Mouse (Mus musculus): ENCODE results near the gene Rprml. TPM values are rescaled to one million over a fixed set of nuclear protein-coding genes. Genes with fewer than 3 reads are reported as not detected.
A peak's percentile ranks its signal among the peaks of the same experiment; 100 is the strongest.

Rprml gene
- polyA plus RNA-seq, 1 experiment, result 0.09 TPM

- no peaks in the 10 kb centered on the region for H3K4me1 ChIP-seq (replicated peaks; ENCODE audit: control insufficient read depth, insufficient read depth, low read length)
- H3K27ac ChIP-seq (ENCODE audit: control insufficient read depth, insufficient read depth, low read length), result peak within 1 kb of the TSS; percentile 80
- peak within 1 kb of the TSS; percentile 64 for H3K4me3 ChIP-seq (ENCODE audit: control insufficient read depth, insufficient read depth, low read length)
- no peaks in the 10 kb centered on the region for H3K36me3 ChIP-seq (ENCODE audit: control insufficient read depth, insufficient read depth, low read length)
- WGBS, result under 1% methylated on average over 57 of the region's 57 CpGs
- no peaks in the 10 kb centered on the region for H3K27me3 ChIP-seq (ENCODE audit: control insufficient read depth, insufficient read depth, low read length)
- peak; percentile 91 for DNase-seq
- TF ChIP-seq CTCF (IDR thresholded peaks at IDR 0.05; ENCODE audit: borderline replicate concordance, control insufficient read depth, extremely low read depth, insufficient read depth, low read length, poor library complexity), result 0 out of 2 replicates have a peak, but pooled peaks have one; percentile 21
- TF ChIP-seq POLR2A (IDR thresholded peaks at IDR 0.05; ENCODE audit: control insufficient read depth, extremely low read depth, insufficient read depth, low read length, poor library complexity), result peak; percentile 61
Measured at GRCm38 (mm10) chr11:103697565-103698176, 48.3 kb downstream of the Rprml start, which contains the start of gene Gosr2. TSS of gene Gosr2 (minus strand) at chr11:103697898.

- H3K4me3 ChIP-seq (ENCODE audit: control insufficient read depth, insufficient read depth, low read length), result no peak overlapping the region
- H3K27me3 ChIP-seq (ENCODE audit: control insufficient read depth, insufficient read depth, low read length), result no peaks in the 10 kb centered on the region
- no peaks in the 10 kb centered on the region for H3K4me1 ChIP-seq (replicated peaks; ENCODE audit: control insufficient read depth, insufficient read depth, low read length)
- DNase-seq, result no peak
- H3K27ac ChIP-seq (ENCODE audit: control insufficient read depth, insufficient read depth, low read length), result no peak overlapping the region
- no peaks in the 10 kb centered on the region for H3K36me3 ChIP-seq (ENCODE audit: control insufficient read depth, insufficient read depth, low read length)
- no peak for TF ChIP-seq CTCF (IDR thresholded peaks at IDR 0.05; ENCODE audit: borderline replicate concordance, control insufficient read depth, extremely low read depth, insufficient read depth, low read length, poor library complexity)
- TF ChIP-seq POLR2A (IDR thresholded peaks at IDR 0.05; ENCODE audit: control insufficient read depth, extremely low read depth, insufficient read depth, low read length, poor library complexity), result no peak
- 91% methylated on average over 2 of the region's 2 CpGs for WGBS
Measured at GRCm38 (mm10) chr11:103698226-103698625, 48.9 kb downstream of the Rprml start.

Other genes starting within 250 kb of the Rprml start
- gene Plekhm1, start 236.9 kb upstream of the Rprml start, polyA plus RNA-seq (2012; rRNA removed), result 43.6 and 46.4 TPM in 2 replicates
- 0.01 TPM in 1 of 2 replicates, not detected in the other for gene Lrrc37a, start 145.0 kb upstream of the Rprml start, polyA plus RNA-seq (2012; rRNA removed)
- gene Gm884, start 28.4 kb upstream of the Rprml start, polyA plus RNA-seq (2012; rRNA removed), result not detected in 2 replicates
- gene Lyzl6, start 10.7 kb upstream of the Rprml start, polyA plus RNA-seq (2012; rRNA removed), result not detected in 2 replicates
- 99.8 and 101 TPM in 2 replicates for gene Gosr2, start 48.3 kb downstream of the Rprml start, polyA plus RNA-seq (2012; rRNA removed)
- 0.13 and 0.15 TPM in 2 replicates for gene Wnt9b, start 100.3 kb downstream of the Rprml start, polyA plus RNA-seq (2012; rRNA removed)
- 0.33 and 0.43 TPM in 2 replicates for gene Wnt3, start 124.6 kb downstream of the Rprml start, polyA plus RNA-seq (2012; rRNA removed)